In genomic region chr11:101070189-101070527, GRCm38 (mm10) we compare ENCODE assay signal across 8 mouse cellular contexts. TPM values are rescaled to one million over a fixed set of nuclear protein-coding genes. Genes with fewer than 3 reads are reported as not detected.
A peak's percentile ranks its signal among the peaks of the same experiment; 100 is the strongest.
DNase-seq lines count a peak whose midpoint lies in the region; ATAC-seq lines count a peak whose summit lies in the region.

No protein-coding gene starts in this region.

- H3K27ac ChIP-seq in kidney, embryonic 14.5 days (ENCODE audit: low read depth, low read length) = no peak overlapping the region
- H3K27ac ChIP-seq in brown adipose tissue, adult 24 weeks (replicated peaks; ENCODE audit: low read depth, low read length) = no peak overlapping the region
- H3K27ac ChIP-seq in hindbrain, embryonic 16.5 days (ENCODE audit: low read depth, low read length) = peak overlapping the region; percentile 84
- peak overlapping the region; percentile 79 for H3K27ac ChIP-seq in midbrain, embryonic 14.5 days (replicated peaks; ENCODE audit: low read depth, low read length)

- H3K4me1 ChIP-seq in kidney, embryonic 14.5 days (ENCODE audit: control insufficient read depth, insufficient read depth, low read length) = 0 out of 2 replicates have a peak, but pooled peaks cover 4% of the 10 kb centered on the region
- H3K4me1 ChIP-seq in brown adipose tissue, adult 24 weeks (ENCODE audit: control insufficient read depth, insufficient read depth, insufficient read length, low read length) = no peaks in the 10 kb centered on the region
- H3K4me1 ChIP-seq in hindbrain, embryonic 16.5 days (ENCODE audit: control insufficient read depth, insufficient read depth, low read depth, low read length) = peaks cover 19% of the 10 kb centered on the region
- H3K4me1 ChIP-seq in midbrain, embryonic 14.5 days (ENCODE audit: control insufficient read depth, insufficient read depth, low read length) = peaks cover 6% of the 10 kb centered on the region; the same call in 1 of the 2 replicates

- H3K9me3 ChIP-seq in kidney, embryonic 14.5 days (ENCODE audit: control insufficient read depth, low read length) = no peaks in the 10 kb centered on the region
- H3K9me3 ChIP-seq in hindbrain, embryonic 16.5 days (ENCODE audit: control insufficient read depth, low read length) = no peaks in the 10 kb centered on the region
- H3K9me3 ChIP-seq in midbrain, embryonic 14.5 days (ENCODE audit: control insufficient read depth, low read length) = no peaks in the 10 kb centered on the region

- H3K4me3 ChIP-seq in kidney, embryonic 14.5 days (ENCODE audit: low read length) = peak overlapping the region; percentile 80
- peak overlapping the region; percentile 77 for H3K4me3 ChIP-seq in brown adipose tissue, adult 24 weeks (ENCODE audit: insufficient read depth, low read depth, low read length)
- H3K4me3 ChIP-seq in hindbrain, embryonic 16.5 days (ENCODE audit: low read length) = peak overlapping the region; percentile 64
- H3K4me3 ChIP-seq in midbrain, embryonic 14.5 days (replicated peaks; ENCODE audit: low read depth, low read length) = peak overlapping the region; percentile 79

- intact Hi-C loops in gastrocnemius, postnatal 36 days (cut with DNase I) = no loop called here

- under 1% methylated on average over 17 of the region's 36 CpGs for WGBS in kidney, embryonic 14.5 days
- under 1% methylated on average over 19 of the region's 36 CpGs for WGBS in hindbrain, embryonic 16.5 days
- WGBS in midbrain, embryonic 14.5 days = under 1% methylated on average over 36 of the region's 36 CpGs

- 0 out of 2 replicates have a peak, but pooled peaks cover 7% of the 10 kb centered on the region for H3K27me3 ChIP-seq in kidney, embryonic 14.5 days (ENCODE audit: control insufficient read depth, insufficient read depth, low read length)
- H3K27me3 ChIP-seq in hindbrain, embryonic 16.5 days (replicated peaks; ENCODE audit: control insufficient read depth, insufficient read depth, low read length) = no peaks in the 10 kb centered on the region
- H3K27me3 ChIP-seq in midbrain, embryonic 14.5 days (ENCODE audit: control insufficient read depth, insufficient read depth, low read length) = no peaks in the 10 kb centered on the region

- H3K4me2 ChIP-seq in kidney, embryonic 14.5 days (replicated peaks; ENCODE audit: low read depth, low read length) = peak overlapping the region; percentile 92
- peak overlapping the region; percentile 77 for H3K4me2 ChIP-seq in hindbrain, embryonic 16.5 days (ENCODE audit: low read length)
- peak overlapping the region; percentile 95 for H3K4me2 ChIP-seq in midbrain, embryonic 14.5 days (ENCODE audit: low read length)

- no peak for DNase-seq in kidney, postnatal 25 days
- no peak for DNase-seq in midbrain, embryonic 14.5 days
- DNase-seq in thymus, postnatal 0 days (ENCODE audit: low spot score) = no peak
- no peak for DNase-seq in gastrocnemius, postnatal 36 days

- no peaks in the 10 kb centered on the region for H3K36me3 ChIP-seq in kidney, embryonic 14.5 days (ENCODE audit: control insufficient read depth, insufficient read depth, low read length)
- no peaks in the 10 kb centered on the region for H3K36me3 ChIP-seq in hindbrain, embryonic 16.5 days (ENCODE audit: control insufficient read depth, insufficient read depth, low read length)
- H3K36me3 ChIP-seq in midbrain, embryonic 14.5 days (ENCODE audit: control insufficient read depth, insufficient read depth, low read length) = no peaks in the 10 kb centered on the region

- peak; percentile 25; the same call in 1 of the 2 replicates for ATAC-seq in kidney, embryonic 14.5 days (ENCODE audit: low FRiP score, low TSS enrichment)
- peak; percentile 74 for ATAC-seq in hindbrain, embryonic 16.5 days
- peak; percentile 64; the same call in 1 of the 2 replicates for ATAC-seq in midbrain, embryonic 14.5 days (ENCODE audit: low FRiP score, low TSS enrichment)
- ATAC-seq in granulocyte monocyte progenitor cell, adult 5-6 weeks (replicated peaks; ENCODE audit: poor library complexity, severe bottlenecking) = no peak

- H3K9ac ChIP-seq in kidney, embryonic 14.5 days (ENCODE audit: low read depth, low read length) = peak overlapping the region; percentile 74
- peak overlapping the region; percentile 94 for H3K9ac ChIP-seq in hindbrain, embryonic 16.5 days (ENCODE audit: low read depth, low read length)
- H3K9ac ChIP-seq in midbrain, embryonic 14.5 days (replicated peaks; ENCODE audit: low read length) = peak overlapping the region; percentile 89

RNA-seq across cellular contexts. Expression of gene Naglu, which starts 0.3 kb away (rescaled TPM):
- 7.0 and 11.5 TPM in 2 replicates for polyA plus RNA-seq in kidney, embryonic 14.5 days (2014; fragmentation: Nextera tagmentation; extraction: Ambion mirVana)
- 4.4 and 7.1 TPM in 2 replicates for polyA plus RNA-seq in brown adipose tissue, adult 24 weeks (2012; ENCODE audit: insufficient read depth, insufficient read length, missing spikeins)
- polyA plus RNA-seq in hindbrain, embryonic 16.5 days (2015; fragmentation: Nextera tagmentation; extraction: Ambion mirVana) = 13.8 and 13.9 TPM in 2 replicates
- 9.5 and 9.8 TPM in 2 replicates for polyA plus RNA-seq in midbrain, embryonic 14.5 days (2014; fragmentation: Nextera tagmentation; extraction: Ambion mirVana)
- 10.5 and 11.5 TPM in 2 replicates for polyA plus RNA-seq in thymus, postnatal 0 days (2015; fragmentation: Nextera tagmentation; extraction: Ambion mirVana)
- 9.3 and 15.7 TPM in 2 replicates for total RNA-seq in granulocyte monocyte progenitor cell, adult 5-6 weeks (2014; fragmentation: Nextera tagmentation)
- 12.7 and 13.7 TPM in 2 replicates for total RNA-seq in granulocyte monocyte progenitor cell, adult 5-6 weeks (2017)
- 1 to 10 TPM; 3.2 to 3.5 TPM for total RNA-seq in gastrocnemius, postnatal 36 days (2021)

RNA-seq across cellular contexts. Expression of gene Hsd17b1, which starts 8.1 kb away (rescaled TPM):
- 0.16 TPM in 1 of 2 replicates, not detected in the other for polyA plus RNA-seq in kidney, embryonic 14.5 days (2014; fragmentation: Nextera tagmentation; extraction: Ambion mirVana)
- not detected in 2 replicates for polyA plus RNA-seq in brown adipose tissue, adult 24 weeks (2012; ENCODE audit: insufficient read depth, insufficient read length, missing spikeins)
- 0.26 and 0.50 TPM in 2 replicates for polyA plus RNA-seq in hindbrain, embryonic 16.5 days (2015; fragmentation: Nextera tagmentation; extraction: Ambion mirVana)
- polyA plus RNA-seq in midbrain, embryonic 14.5 days (2014; fragmentation: Nextera tagmentation; extraction: Ambion mirVana) = 0.16 and 0.43 TPM in 2 replicates
- 0.10 and 0.13 TPM in 2 replicates for polyA plus RNA-seq in thymus, postnatal 0 days (2015; fragmentation: Nextera tagmentation; extraction: Ambion mirVana)
- total RNA-seq in granulocyte monocyte progenitor cell, adult 5-6 weeks (2014; fragmentation: Nextera tagmentation) = 1.5 and 12.9 TPM in 2 replicates
- total RNA-seq in granulocyte monocyte progenitor cell, adult 5-6 weeks (2017) = 7.4 and 8.2 TPM in 2 replicates
- total RNA-seq in gastrocnemius, postnatal 36 days (2021) = not detected

RNA-seq across cellular contexts. Expression of gene Coasy, which starts 12.2 kb away (rescaled TPM):
- polyA plus RNA-seq in kidney, embryonic 14.5 days (2014; fragmentation: Nextera tagmentation; extraction: Ambion mirVana) = 42.0 and 44.9 TPM in 2 replicates
- 98.3 and 102 TPM in 2 replicates for polyA plus RNA-seq in brown adipose tissue, adult 24 weeks (2012; ENCODE audit: insufficient read depth, insufficient read length, missing spikeins)
- polyA plus RNA-seq in hindbrain, embryonic 16.5 days (2015; fragmentation: Nextera tagmentation; extraction: Ambion mirVana) = 42.5 and 45.9 TPM in 2 replicates
- 43.6 and 44.4 TPM in 2 replicates for polyA plus RNA-seq in midbrain, embryonic 14.5 days (2014; fragmentation: Nextera tagmentation; extraction: Ambion mirVana)
- polyA plus RNA-seq in thymus, postnatal 0 days (2015; fragmentation: Nextera tagmentation; extraction: Ambion mirVana) = 37.3 and 40.5 TPM in 2 replicates
- total RNA-seq in granulocyte monocyte progenitor cell, adult 5-6 weeks (2014; fragmentation: Nextera tagmentation) = 26.8 and 35.8 TPM in 2 replicates
- 30.5 and 32.2 TPM in 2 replicates for total RNA-seq in granulocyte monocyte progenitor cell, adult 5-6 weeks (2017)
- total RNA-seq in gastrocnemius, postnatal 36 days (2021) = 1 to 10 TPM; 8.0 to 8.9 TPM

RNA-seq across cellular contexts. Expression of gene Mlx, which starts 16.9 kb away (rescaled TPM):
- 39.7 and 48.7 TPM in 2 replicates for polyA plus RNA-seq in kidney, embryonic 14.5 days (2014; fragmentation: Nextera tagmentation; extraction: Ambion mirVana)
- 55.0 and 67.5 TPM in 2 replicates for polyA plus RNA-seq in brown adipose tissue, adult 24 weeks (2012; ENCODE audit: insufficient read depth, insufficient read length, missing spikeins)
- 91.5 and 101 TPM in 2 replicates for polyA plus RNA-seq in hindbrain, embryonic 16.5 days (2015; fragmentation: Nextera tagmentation; extraction: Ambion mirVana)
- 92.9 and 100 TPM in 2 replicates for polyA plus RNA-seq in midbrain, embryonic 14.5 days (2014; fragmentation: Nextera tagmentation; extraction: Ambion mirVana)
- 79.8 and 80.8 TPM in 2 replicates for polyA plus RNA-seq in thymus, postnatal 0 days (2015; fragmentation: Nextera tagmentation; extraction: Ambion mirVana)
- total RNA-seq in granulocyte monocyte progenitor cell, adult 5-6 weeks (2014; fragmentation: Nextera tagmentation) = 76.1 and 81.6 TPM in 2 replicates
- 68.2 and 82.4 TPM in 2 replicates for total RNA-seq in granulocyte monocyte progenitor cell, adult 5-6 weeks (2017)
- total RNA-seq in gastrocnemius, postnatal 36 days (2021) = 10 to 100 TPM in 1 of 2 experiments, 1 to 10 TPM in 1; 8.8 to 12.4 TPM

RNA-seq across cellular contexts. Expression of gene Psmc3ip, which starts 25.1 kb away (rescaled TPM):
- polyA plus RNA-seq in kidney, embryonic 14.5 days (2014; fragmentation: Nextera tagmentation; extraction: Ambion mirVana) = 52.0 and 61.8 TPM in 2 replicates
- 1.7 and 3.6 TPM in 2 replicates for polyA plus RNA-seq in brown adipose tissue, adult 24 weeks (2012; ENCODE audit: insufficient read depth, insufficient read length, missing spikeins)
- 17.9 and 19.0 TPM in 2 replicates for polyA plus RNA-seq in hindbrain, embryonic 16.5 days (2015; fragmentation: Nextera tagmentation; extraction: Ambion mirVana)
- polyA plus RNA-seq in midbrain, embryonic 14.5 days (2014; fragmentation: Nextera tagmentation; extraction: Ambion mirVana) = 19.2 and 19.6 TPM in 2 replicates
- polyA plus RNA-seq in thymus, postnatal 0 days (2015; fragmentation: Nextera tagmentation; extraction: Ambion mirVana) = 34.6 and 39.0 TPM in 2 replicates
- total RNA-seq in granulocyte monocyte progenitor cell, adult 5-6 weeks (2014; fragmentation: Nextera tagmentation) = 51.8 and 62.8 TPM in 2 replicates
- total RNA-seq in granulocyte monocyte progenitor cell, adult 5-6 weeks (2017) = 42.9 and 63.5 TPM in 2 replicates
- 1 to 10 TPM; 1.6 to 2.1 TPM for total RNA-seq in gastrocnemius, postnatal 36 days (2021)

Comparison
In these comparisons a context has a peak if more than half of its experiments do, and no peak if none do; other contexts are left out.
1. H3K27ac ChIP-seq: peak in hindbrain, embryonic 16.5 days (single experiment) and midbrain, embryonic 14.5 days (single experiment); none in kidney, embryonic 14.5 days (single experiment) and brown adipose tissue, adult 24 weeks (single experiment).
2. Peak in every context shown above with its lines, with median percentiles within 50 percentile points of each other: H3K4me2 ChIP-seq, H3K4me3 ChIP-seq and H3K9ac ChIP-seq.